Mouse (Mus musculus): ENCODE data around the gene Efhc2. TPM values are rescaled to one million over a fixed set of nuclear protein-coding genes. Genes with fewer than 3 reads are reported as not detected.

The Efhc2 gene
- polyA plus RNA-seq, 1 experiment from 2014 or later = not detected

- no peaks in the 10 kb centered on the region for H3K27me3 ChIP-seq (ENCODE audit: control insufficient read depth, insufficient read depth, low read length)
These were observed 153.5 kb downstream of the Efhc2 start for GRCm38 (mm10) chrX:17165638-17166037.

More at GRCm38 (mm10) chrX:17165638-17166037, 153.5 kb downstream of the Efhc2 start:
- Histone ChIP-seq H3K36me3 (ENCODE audit: control insufficient read depth, insufficient read depth, low read length) (no peaks in the 10 kb centered on the region), H3K4me1 (ENCODE audit: control insufficient read depth in 2 of 2, insufficient read depth in 2 of 2, low read length in 2 of 2) (no peaks in the 10 kb centered on the region), H3K4me3 (ENCODE audit: control insufficient read depth in 1 of 2, insufficient read depth in 1 of 2, low read depth in 1 of 2, low read length in 2 of 2) (no peak overlapping the region), H3K9me3 (ENCODE audit: control insufficient read depth, low read length) (no peaks in the 10 kb centered on the region), H3K27ac (replicated peaks in 1 of 2; ENCODE audit: control insufficient read depth in 1 of 2, insufficient read depth in 1 of 2, low read depth in 2 of 2, low read length in 2 of 2) (no peak overlapping the region), H3K9ac (ENCODE audit: low read length) (no peak overlapping the region), H3K4me2 (ENCODE audit: low read length) (no peak overlapping the region)
- WGBS = 25% methylated on average over 1 of the region's 1 CpGs
- no peak for ATAC-seq (ENCODE audit: insufficient number of reproducible peaks, insufficient read depth, low FRiP score, low read depth)
